Mouse (Mus musculus) macrophage (primary cell): ENCODE results near the gene Zc2hc1b. TPM values are rescaled to one million over a fixed set of nuclear protein-coding genes. Genes with fewer than 3 reads are reported as not detected.

ENCODE experiments used
- H3K27ac ChIP-seq: fragments of 350-480 bp; formaldehyde crosslinking; 2 replicates; pipeline ENCODE4 v1.9.0; 2021
- H3K36me3 ChIP-seq: fragments of 350-480 bp; formaldehyde crosslinking; 2 replicates; pipeline ENCODE4 v1.9.0; 2021; ENCODE audit errors: inconsistent target
- H3K4me3 ChIP-seq: fragments of 350-480 bp; formaldehyde crosslinking; 2 replicates; pipeline ENCODE4 v1.9.0; 2021; ENCODE audit errors: inconsistent target
- H3K79me2 ChIP-seq: fragments of 350-480 bp; formaldehyde crosslinking; 2 replicates; pipeline ENCODE4 v1.9.0; 2021; ENCODE audit errors: inconsistent target
- WGBS: methylation state at CpG from one replicate; pipeline ENCODE4 v1.1.7; 2026; ENCODE audit warnings: inconsistent platforms; ENCODE audit not compliant: missing documents; 5-methylcytosine and 5-hydroxymethylcytosine counted together
- polyA plus RNA-seq: library from polyadenylated mRNA; stranded (reverse); fragments of 250-400 nt; gene quantifications from 3 replicates; pipeline ENCODE4 v1.2.4, GENCODE M21; 2018; ENCODE audit warnings: inconsistent platforms

The Zc2hc1b gene
- polyA plus RNA-seq, 1 experiment from 2014 or later, result not detected

DNA sequence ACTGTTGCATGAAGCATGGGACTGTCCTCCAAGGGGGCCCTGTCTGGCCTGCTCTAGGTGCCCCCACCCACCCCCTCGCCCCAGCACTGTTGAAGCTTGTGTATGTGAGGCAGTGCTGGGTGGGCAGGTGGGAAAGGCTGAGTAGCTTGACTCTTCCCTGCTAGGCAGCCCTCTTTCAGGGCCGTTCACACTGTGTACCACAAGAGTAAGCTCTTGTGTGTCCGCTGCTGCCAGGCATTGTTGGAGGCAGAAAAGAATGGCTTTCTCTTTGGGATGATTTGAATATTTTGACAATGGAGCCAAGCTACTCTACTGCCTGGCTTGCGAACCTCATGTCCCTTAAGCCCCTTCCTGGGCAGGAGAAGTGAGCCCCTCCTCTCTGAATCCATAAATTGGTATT lies 62.8 kb downstream of the Zc2hc1b start:
- 95% methylated on average over 4 of the region's 4 CpGs for WGBS
- H3K27ac ChIP-seq, result no peak overlapping the region
- no peak overlapping the region for H3K4me3 ChIP-seq
- H3K36me3 ChIP-seq, result no peaks in the 10 kb centered on the region
- no peaks in the 10 kb centered on the region for H3K79me2 ChIP-seq

DNA sequence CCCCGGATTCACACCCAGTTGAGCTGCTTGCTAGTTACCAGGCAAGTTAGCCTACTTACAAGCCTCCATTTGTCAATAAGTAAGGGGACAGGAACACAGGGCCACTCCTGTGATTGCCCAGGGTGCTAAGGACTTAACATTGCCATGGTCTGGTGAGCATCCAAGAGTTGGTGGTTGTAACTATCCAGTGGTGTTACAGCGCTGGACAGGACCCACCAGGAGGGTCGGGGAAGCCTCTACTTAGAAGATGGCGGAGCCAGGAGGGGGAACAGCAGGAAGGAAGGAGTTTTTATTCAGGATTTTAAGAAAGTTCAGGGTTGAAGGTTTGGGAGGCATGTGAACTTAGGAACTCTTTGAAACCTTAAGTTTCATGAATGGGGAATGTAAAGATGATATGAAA lies 64.2 kb downstream of the Zc2hc1b start:
- Histone ChIP-seq H3K27ac (no peak overlapping the region), H3K36me3 (no peaks in the 10 kb centered on the region), H3K79me2 (no peaks in the 10 kb centered on the region), H3K4me3 (no peak overlapping the region)
- 88% methylated on average over 4 of the region's 4 CpGs for WGBS

DNA sequence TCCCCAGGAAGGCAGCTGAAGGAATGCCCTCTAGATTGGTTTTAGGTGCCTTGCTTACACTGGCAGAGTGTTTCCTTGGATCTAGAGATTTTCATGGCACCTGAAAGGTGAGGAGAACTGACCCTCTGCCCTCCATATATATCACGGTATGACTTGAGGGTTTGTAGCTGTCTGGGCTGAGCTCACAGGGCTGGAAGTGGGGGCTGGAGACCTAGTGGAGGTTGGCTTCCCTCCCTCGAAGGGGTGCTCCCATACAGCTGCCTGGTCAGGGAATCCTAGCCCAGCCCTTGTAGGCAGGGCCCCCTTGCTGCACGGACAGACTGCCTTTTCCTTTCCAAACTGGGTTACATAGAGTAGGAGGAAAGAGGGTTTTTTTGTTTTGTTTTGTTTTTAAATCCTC lies 65.0 kb downstream of the Zc2hc1b start:
- H3K27ac ChIP-seq, result no peak overlapping the region
- WGBS, result 94% methylated on average over 3 of the region's 3 CpGs
- H3K79me2 ChIP-seq, result no peaks in the 10 kb centered on the region
- no peaks in the 10 kb centered on the region for H3K36me3 ChIP-seq
- H3K4me3 ChIP-seq, result no peak overlapping the region

DNA sequence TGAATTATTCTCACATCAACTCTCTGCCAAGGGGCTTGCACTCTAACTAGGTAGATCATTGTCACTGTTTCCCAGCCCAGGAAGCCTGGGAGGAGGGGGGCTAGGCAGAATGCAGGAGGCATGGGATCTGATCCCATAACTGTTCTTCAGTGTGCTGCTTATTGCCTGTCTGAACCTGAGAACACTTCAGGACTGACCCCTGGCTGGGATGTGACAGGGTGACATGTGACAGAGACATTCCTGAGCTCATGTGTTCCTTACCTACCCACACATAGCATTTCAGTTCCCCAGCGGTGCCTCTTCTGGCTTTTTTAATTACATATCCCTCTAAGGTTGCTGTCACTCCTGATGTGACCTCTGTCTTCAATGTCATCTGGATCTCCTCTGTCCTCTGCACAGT lies 68.0 kb downstream of the Zc2hc1b start:
- H3K27ac ChIP-seq, result no peak overlapping the region
- WGBS, result 92% methylated on average over 1 of the region's 1 CpGs

DNA sequence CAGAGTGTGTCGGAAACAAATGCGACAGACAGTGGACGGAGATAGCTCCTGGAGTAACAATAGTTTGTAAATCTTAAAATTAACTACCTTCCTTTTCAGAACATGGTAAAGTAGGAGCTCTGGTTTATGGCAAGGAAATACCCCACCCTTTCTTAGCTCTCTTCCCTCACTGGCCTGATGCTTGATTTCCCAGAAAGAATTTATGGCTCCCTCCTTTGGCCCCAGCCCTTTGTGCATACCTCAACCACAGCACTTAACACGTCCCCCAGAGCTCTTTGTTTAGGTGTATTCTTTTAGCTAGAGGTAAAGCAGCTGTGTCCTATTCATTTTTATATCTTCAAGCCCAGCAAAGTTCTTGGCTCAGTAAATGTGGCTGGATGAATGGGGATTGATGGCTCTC lies 69.0 kb downstream of the Zc2hc1b start:
- WGBS, result 100% methylated on average over 4 of the region's 4 CpGs
- H3K27ac ChIP-seq, result no peak overlapping the region
- H3K36me3 ChIP-seq, result no peaks in the 10 kb centered on the region
- no peak overlapping the region for H3K4me3 ChIP-seq
- no peaks in the 10 kb centered on the region for H3K79me2 ChIP-seq

More for the DNA sequence above, 68.0 kb downstream of the Zc2hc1b start:
- Histone ChIP-seq H3K36me3 (no peaks in the 10 kb centered on the region), H3K4me3 (no peak overlapping the region), H3K79me2 (no peaks in the 10 kb centered on the region)

DNA sequence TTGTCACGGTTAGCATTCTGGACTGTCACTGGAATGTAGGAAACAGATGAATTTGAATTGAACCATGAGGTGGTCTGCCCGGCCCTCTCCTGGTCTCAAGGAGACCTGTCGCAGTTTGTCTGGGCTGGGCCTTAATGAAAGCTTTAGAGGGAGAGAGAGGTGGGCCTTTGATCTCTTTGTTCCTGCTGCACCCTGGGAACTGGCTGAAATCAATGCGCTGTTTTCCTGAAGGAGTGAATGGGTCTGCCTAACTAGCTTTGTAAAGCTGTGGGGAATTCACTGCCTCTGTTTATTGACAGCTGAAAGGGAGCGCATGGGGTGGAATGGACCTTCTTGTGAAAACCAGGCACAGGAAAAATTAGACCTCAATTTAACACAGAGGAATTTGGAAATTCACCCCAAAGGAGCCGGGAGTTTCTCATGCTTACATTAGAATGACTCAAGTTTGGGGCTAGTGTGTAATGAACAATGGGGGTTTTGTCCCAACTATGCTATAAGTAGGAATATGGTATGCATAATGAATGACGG lies 69.7 kb downstream of the Zc2hc1b start:
- WGBS, result 95% methylated on average over 7 of the region's 7 CpGs
- Histone ChIP-seq H3K4me3 (no peak overlapping the region), H3K36me3 (no peaks in the 10 kb centered on the region), H3K27ac (no peak overlapping the region), H3K79me2 (no peaks in the 10 kb centered on the region)

DNA sequence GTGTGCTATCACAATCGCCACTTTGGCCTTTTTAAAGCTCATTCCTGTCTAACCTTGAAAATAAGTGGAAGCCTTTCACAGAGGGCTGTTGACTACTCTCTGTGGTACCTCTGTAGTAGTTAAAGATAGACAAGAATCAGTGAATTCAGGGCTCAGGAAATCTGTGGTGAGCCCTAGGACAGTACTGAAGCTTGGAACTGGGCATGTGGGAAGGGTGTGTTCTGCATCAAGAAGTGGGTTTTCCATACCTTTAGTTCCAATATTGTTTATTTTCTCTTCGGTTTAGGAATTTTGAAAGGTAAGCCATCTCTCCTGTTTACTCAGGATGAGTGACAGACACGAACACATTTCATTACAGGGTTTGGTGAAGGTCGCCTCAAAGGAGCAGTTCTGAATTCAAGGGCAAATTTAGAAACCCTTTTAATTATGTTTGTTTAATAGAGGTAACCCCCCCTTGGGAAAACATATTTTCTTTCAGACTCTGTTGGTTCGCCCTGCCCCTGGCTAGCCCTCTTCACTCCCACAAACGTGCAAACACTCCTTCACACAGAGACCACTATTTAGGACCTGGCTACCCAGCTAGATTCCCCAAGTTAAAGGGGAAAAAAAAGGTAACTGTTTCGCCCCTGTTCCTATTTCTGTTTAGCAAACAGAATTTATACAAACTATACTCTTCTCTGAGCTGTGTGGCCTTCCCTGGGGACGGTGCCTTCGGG lies 70.8 kb downstream of the Zc2hc1b start:
- WGBS, result 92% methylated on average over 9 of the region's 9 CpGs

DNA sequence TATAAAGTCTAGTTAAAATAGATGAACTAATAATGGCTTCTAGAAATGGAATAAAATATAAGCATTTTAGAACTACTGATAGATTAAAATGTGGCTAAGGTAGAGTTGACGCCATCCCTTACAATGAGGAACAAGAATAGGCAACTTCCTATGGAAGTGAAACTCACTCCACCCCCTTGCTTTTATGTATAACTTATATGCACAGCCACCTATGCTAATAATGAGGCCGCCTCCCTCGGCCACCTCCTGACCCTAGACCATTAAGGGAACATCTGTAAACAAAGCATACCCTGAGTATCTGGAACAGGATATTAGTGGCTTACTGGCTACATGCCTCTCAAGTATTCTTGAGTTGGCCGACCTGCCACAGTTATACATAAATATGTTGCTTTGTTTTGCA lies 74.0 kb downstream of the Zc2hc1b start:
- WGBS, result 31% methylated on average over 4 of the region's 4 CpGs
- H3K36me3 ChIP-seq, result no peaks in the 10 kb centered on the region
- no peak overlapping the region for H3K27ac ChIP-seq

More for the DNA sequence above, 70.8 kb downstream of the Zc2hc1b start:
- H3K27ac ChIP-seq, result no peak overlapping the region
- H3K4me3 ChIP-seq, result no peak overlapping the region
- no peaks in the 10 kb centered on the region for H3K36me3 ChIP-seq
- no peaks in the 10 kb centered on the region for H3K79me2 ChIP-seq

DNA sequence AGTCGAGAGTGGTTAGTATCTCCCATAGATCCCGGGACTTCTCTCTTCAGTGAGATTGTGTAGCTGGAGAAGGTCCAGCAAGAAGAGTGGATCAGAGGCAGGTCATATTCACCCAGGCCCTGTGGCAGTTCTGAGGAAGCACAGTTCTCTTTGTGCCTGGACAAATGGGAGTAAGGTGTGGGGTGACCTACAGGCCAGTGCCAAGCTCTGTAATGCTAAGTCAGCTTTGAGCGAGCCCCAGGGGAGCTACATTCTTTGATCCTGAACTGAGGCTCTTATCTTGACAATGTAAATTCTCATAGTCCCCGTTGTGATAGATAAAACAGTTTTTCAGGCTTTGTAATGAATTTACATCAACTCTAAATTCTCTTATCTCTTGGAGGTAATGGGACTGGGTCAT lies 75.5 kb downstream of the Zc2hc1b start:
- H3K36me3 ChIP-seq, result no peaks in the 10 kb centered on the region
- 92% methylated on average over 4 of the region's 4 CpGs for WGBS
- H3K4me3 ChIP-seq, result no peak overlapping the region
- H3K27ac ChIP-seq, result no peak overlapping the region
- H3K79me2 ChIP-seq, result no peaks in the 10 kb centered on the region

More for the DNA sequence above, 74.0 kb downstream of the Zc2hc1b start:
- no peaks in the 10 kb centered on the region for H3K79me2 ChIP-seq
- H3K4me3 ChIP-seq, result no peak overlapping the region

DNA sequence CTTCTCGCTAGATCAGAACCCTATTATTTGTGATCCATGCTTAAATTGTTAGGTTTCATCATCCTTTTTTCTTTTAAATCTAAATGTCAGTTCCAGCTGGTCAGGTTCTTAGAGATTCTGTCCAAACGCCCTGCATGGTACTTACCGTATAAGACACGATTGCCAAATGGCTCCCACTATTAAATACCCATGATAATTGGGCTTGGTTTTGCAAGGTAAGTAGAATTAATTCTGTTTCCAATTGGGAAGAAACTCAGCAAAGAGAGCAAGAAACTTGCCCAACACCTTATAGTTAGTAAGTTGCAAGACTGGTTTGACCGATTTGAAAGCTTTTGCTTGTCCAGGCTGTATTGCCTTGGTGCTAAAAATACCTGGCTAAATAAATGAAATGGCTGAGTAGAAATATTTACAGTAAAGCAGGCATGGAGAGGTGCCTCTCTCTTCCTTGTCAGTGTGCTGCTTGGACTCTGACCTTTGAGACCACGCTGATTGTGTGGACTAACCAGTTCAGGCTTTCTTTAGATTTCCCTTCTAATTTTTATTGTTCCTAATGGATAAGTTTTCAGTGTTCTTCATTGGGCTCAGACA lies 77.7 kb downstream of the Zc2hc1b start:
- Histone ChIP-seq H3K79me2 (no peaks in the 10 kb centered on the region), H3K36me3 (no peaks in the 10 kb centered on the region), H3K4me3 (no peak overlapping the region), H3K27ac (no peak overlapping the region)
- 95% methylated on average over 6 of the region's 6 CpGs for WGBS

Other genes starting within 250 kb of the Zc2hc1b start
- gene Stx11, start 213.7 kb downstream of the Zc2hc1b start, polyA plus RNA-seq, result 2.3 to 4.3 TPM (median 3.1 TPM) in 3 replicates
- 3.1 to 18.1 TPM (median 12.3 TPM) in 3 replicates for gene Sf3b5, start 172.7 kb downstream of the Zc2hc1b start, polyA plus RNA-seq
- gene Plagl1, start 117.5 kb downstream of the Zc2hc1b start, polyA plus RNA-seq, result 0.06 to 0.16 TPM in 2 of 3 replicates, not detected in the other
- 16.1 to 42.1 TPM (median 36.6 TPM) in 3 replicates for gene Ltv1, start 15.1 kb upstream of the Zc2hc1b start, polyA plus RNA-seq